ENCODE assay signal across 10 mouse cellular contexts in the genomic region with DNA sequence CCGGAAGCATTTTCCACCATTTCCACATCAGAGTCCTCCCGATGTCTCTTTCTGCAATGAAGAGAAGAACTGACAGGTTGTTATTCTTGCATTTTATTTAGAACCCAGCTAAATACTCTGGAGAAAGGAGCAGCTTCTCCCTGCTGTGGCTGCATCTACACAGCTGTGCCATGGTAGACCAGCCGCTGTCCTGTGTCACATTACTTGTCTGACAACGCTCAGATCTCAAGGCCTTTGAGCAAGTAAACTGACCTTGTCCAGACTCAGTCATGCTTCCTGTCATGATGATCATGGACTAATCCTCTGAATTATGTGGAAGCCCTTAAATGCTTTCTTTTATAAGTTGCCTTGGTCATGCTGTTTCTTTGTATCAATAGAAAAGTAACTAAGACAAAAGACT.
"Had no signal": no experiment of that assay in that cellular context is flagged by ENCODE, and none has a peak within 500 bp of the region (broad histone marks: within the 10 kb centered on the region; RNA-seq: fewer than 3 reads in every experiment).

No protein-coding gene starts in this region.

- DNase-seq: liver, postnatal 0 days; lung, adult 2 months; lung, postnatal 14 days; lung, postnatal 36 days; right cerebral cortex, postnatal 25 days; right cerebral cortex, postnatal 4 days; spleen, adult 18-20 months; thymus, adult 2 months; thymus, postnatal 25 days; thymus, postnatal 4 days had no signal
